Mouse (Mus musculus): ENCODE measurements around the gene Rlf. TPM values are rescaled to one million over a fixed set of nuclear protein-coding genes. Genes with fewer than 3 reads are reported as not detected.

Gene Rlf
- polyA plus RNA-seq, 1 experiment from 2014 or later, result 24.0 TPM

DNA sequence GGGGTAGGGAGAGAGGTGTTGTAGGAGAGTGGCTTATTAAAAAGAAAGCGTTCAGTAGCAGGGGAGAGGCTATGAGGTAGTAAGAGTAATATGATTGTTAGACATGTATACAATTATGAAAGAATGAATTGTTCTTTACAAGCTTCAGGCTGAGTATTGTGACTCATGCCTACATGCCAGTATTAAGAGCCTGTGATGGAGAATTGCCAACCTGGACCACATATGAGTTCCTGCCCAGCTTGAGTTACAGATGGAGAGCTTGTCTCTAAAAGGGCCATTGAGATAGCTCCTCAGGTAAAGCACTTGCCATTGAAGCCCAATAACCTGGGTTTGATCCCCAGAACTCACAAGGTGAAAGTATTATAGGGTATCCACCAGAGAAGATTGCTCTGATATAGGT lies 8.3 kb upstream of the Rlf start:
- WGBS, result 77% methylated on average over 1 of the region's 1 CpGs
- no peak overlapping the region for H3K4me3 ChIP-seq (ENCODE audit: low read depth, low read length)

DNA sequence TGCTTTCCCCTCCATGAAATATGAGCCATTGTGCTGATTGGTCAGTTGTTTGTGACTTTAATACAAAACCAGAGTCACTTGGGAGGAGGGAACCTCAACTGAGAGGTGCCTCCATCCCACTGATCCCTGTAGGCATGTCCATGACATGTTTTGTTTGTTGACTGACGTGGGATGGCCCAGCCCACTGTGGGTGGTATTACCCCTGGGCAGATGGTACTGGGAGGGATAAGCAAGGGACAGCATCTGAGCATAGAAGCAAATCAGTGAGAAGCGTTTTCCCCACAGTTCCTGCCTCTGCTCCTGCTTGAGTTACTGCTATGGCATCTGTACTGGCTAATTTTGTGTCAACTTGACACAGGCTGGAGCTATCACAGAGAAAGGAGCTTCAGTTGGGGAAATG lies 1.3 kb upstream of the Rlf start:
- H3K4me2 ChIP-seq (ENCODE audit: low read depth, severe bottlenecking), result no peak overlapping the region
- H3K4me3 ChIP-seq (ENCODE audit: low read depth, low read length), result no peak overlapping the region
- no peak for ATAC-seq (ENCODE audit: insufficient number of reproducible peaks, low FRiP score, low TSS enrichment, low read depth)
- H3K9me3 ChIP-seq (ENCODE audit: control insufficient read depth, low read length), result no peaks in the 10 kb centered on the region
- H3K9ac ChIP-seq (ENCODE audit: low read length), result no peak overlapping the region
- no peaks in the 10 kb centered on the region for H3K27me3 ChIP-seq (ENCODE audit: control insufficient read depth, insufficient read depth, low read length)
- H3K4me1 ChIP-seq (ENCODE audit: control insufficient read depth, insufficient read depth, low read length), result no peaks in the 10 kb centered on the region
- H3K36me3 ChIP-seq (ENCODE audit: control insufficient read depth, insufficient read depth, low read length), result no peaks in the 10 kb centered on the region
- no peak for DNase-seq (ENCODE audit: low spot score)
- H3K27ac ChIP-seq (replicated peaks; ENCODE audit: low read depth, low read length), result no peak overlapping the region
- WGBS, result 79% methylated on average over 2 of the region's 2 CpGs

More for the DNA sequence above, 8.3 kb upstream of the Rlf start:
- no peak overlapping the region for H3K4me2 ChIP-seq (ENCODE audit: low read depth, severe bottlenecking)
- no peaks in the 10 kb centered on the region for H3K27me3 ChIP-seq (ENCODE audit: control insufficient read depth, insufficient read depth, low read length)
- ATAC-seq (ENCODE audit: insufficient number of reproducible peaks, low FRiP score, low TSS enrichment, low read depth) (no peak), DNase-seq (ENCODE audit: low spot score) (no peak)
- no peaks in the 10 kb centered on the region for H3K9me3 ChIP-seq (ENCODE audit: control insufficient read depth, low read length)
- H3K36me3 ChIP-seq (ENCODE audit: control insufficient read depth, insufficient read depth, low read length), result no peaks in the 10 kb centered on the region
- H3K27ac ChIP-seq (replicated peaks; ENCODE audit: low read depth, low read length), result no peak overlapping the region
- no peak overlapping the region for H3K9ac ChIP-seq (ENCODE audit: low read length)
- no peaks in the 10 kb centered on the region for H3K4me1 ChIP-seq (ENCODE audit: control insufficient read depth, insufficient read depth, low read length)

DNA sequence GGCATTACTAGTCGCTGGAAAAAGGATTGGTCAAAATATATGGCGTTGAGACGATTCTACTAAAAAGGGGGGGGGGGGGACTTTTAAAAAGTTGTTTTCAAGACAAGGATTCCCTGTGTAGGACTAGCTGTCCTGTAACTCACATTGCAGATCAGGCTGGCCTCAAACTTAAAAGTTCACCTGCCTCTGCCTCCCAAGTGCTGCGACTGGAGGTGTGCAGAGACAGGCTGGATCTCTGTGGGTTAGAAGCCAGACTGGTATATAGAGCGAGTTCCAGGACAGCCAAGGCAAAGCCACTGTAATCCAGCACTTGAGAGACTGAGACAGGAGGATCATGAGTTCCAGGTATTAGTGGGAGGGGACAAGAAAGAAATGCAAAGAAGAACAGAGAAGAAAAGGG lies 605 bp upstream of the Rlf start:
- 0 out of 2 replicates have a peak, but pooled peaks have one; percentile 16 for ATAC-seq (ENCODE audit: insufficient number of reproducible peaks, low FRiP score, low TSS enrichment, low read depth)
- WGBS, result 20% methylated on average over 5 of the region's 5 CpGs

DNA sequence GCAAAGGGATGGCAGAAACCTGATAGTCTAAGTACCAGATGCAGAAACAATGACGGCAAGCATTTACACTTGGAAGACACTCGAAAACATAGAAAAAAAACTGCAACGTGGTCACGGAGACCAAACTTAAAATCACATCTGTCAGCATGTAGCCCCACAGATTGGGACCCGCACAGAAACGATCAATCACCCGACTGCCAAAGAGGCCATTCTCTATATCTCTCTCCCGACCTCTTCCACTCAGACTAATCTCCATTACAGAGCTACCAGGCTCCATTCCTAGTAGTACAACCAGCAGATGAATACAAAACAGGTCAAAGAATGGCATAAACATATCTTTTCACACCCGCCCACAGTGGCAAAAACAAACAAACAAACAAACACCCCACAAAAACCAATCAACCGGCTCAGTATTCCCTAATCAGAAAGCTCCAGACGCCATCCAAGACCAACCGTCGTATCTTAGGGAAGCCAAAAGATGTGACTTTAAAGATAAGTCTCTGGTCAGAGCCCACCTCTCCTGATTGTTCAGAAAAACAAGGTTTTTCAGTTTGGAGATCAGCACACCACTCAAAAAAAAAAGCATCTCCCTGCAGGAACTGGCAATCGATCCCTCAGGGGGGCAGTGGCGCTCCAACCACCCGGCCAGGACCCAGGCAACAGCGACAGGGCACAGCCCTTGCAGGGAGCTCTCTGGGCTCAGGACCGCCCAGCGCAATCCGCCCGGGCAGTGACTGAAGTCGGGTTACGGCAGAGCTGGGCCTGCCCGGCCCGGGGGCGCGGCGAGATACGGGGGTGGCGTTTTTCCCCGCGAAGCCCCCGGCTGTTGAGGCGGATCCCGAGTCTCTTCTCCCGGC lies 720 bp downstream of the Rlf start:
- no peaks in the 10 kb centered on the region for H3K36me3 ChIP-seq (ENCODE audit: control insufficient read depth, insufficient read depth, low read length)
- H3K9ac ChIP-seq (ENCODE audit: low read length), result peak overlapping the region; percentile 96
- peak; percentile 79 for ATAC-seq (ENCODE audit: insufficient number of reproducible peaks, low FRiP score, low TSS enrichment, low read depth)
- peak overlapping the region; percentile 83 for H3K4me3 ChIP-seq (ENCODE audit: low read depth, low read length)
- peak; percentile 68 for DNase-seq (ENCODE audit: low spot score)
- H3K9me3 ChIP-seq (ENCODE audit: control insufficient read depth, low read length), result no peaks in the 10 kb centered on the region
- WGBS, result 3% methylated on average over 35 of the region's 36 CpGs
- H3K27me3 ChIP-seq (ENCODE audit: control insufficient read depth, insufficient read depth, low read length), result no peaks in the 10 kb centered on the region
- peak overlapping the region; percentile 81 for H3K4me2 ChIP-seq (ENCODE audit: low read depth, severe bottlenecking)
- H3K4me1 ChIP-seq (ENCODE audit: control insufficient read depth, insufficient read depth, low read length), result no peaks in the 10 kb centered on the region
- peak overlapping the region; percentile 69; the same call in 1 of the 2 replicates for H3K27ac ChIP-seq (replicated peaks; ENCODE audit: low read depth, low read length)

More for the DNA sequence above, 605 bp upstream of the Rlf start:
- Histone ChIP-seq H3K36me3 (ENCODE audit: control insufficient read depth, insufficient read depth, low read length) (no peaks in the 10 kb centered on the region), H3K27me3 (ENCODE audit: control insufficient read depth, insufficient read depth, low read length) (no peaks in the 10 kb centered on the region), H3K9ac (ENCODE audit: low read length) (peak overlapping the region; percentile 96; the same call in 1 of the 2 replicates), H3K4me1 (ENCODE audit: control insufficient read depth, insufficient read depth, low read length) (no peaks in the 10 kb centered on the region), H3K27ac (replicated peaks; ENCODE audit: low read depth, low read length) (no peak overlapping the region), H3K4me2 (ENCODE audit: low read depth, severe bottlenecking) (peak overlapping the region; percentile 42), H3K9me3 (ENCODE audit: control insufficient read depth, low read length) (no peaks in the 10 kb centered on the region), H3K4me3 (ENCODE audit: low read depth, low read length) (peak overlapping the region; percentile 83)
- peak; percentile 27 for DNase-seq (ENCODE audit: low spot score)

DNA sequence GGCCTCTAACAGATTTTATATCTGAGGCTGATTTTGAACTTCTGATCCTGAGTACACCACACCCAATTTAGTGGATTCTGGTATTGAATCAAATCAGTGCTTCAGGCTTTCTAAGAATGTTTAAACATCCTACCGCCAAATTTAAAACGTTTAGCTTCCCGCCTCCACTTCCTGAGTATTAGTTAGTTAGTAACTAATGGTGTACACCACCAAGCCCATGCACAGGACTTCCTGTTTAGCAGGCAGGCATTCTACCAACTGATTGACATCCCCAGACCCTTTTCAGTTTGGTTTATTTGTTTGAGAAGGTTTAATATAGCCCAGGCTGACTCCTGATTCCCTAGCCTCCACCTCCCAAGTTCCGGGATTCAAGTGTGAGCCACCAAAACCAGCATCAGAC lies 6.0 kb downstream of the Rlf start:
- no peak overlapping the region for H3K4me2 ChIP-seq (ENCODE audit: low read depth, severe bottlenecking)
- ATAC-seq (ENCODE audit: insufficient number of reproducible peaks, low FRiP score, low TSS enrichment, low read depth), result no peak
- H3K27me3 ChIP-seq (ENCODE audit: control insufficient read depth, insufficient read depth, low read length), result no peaks in the 10 kb centered on the region
- H3K9ac ChIP-seq (ENCODE audit: low read length), result no peak overlapping the region
- WGBS, result 90% methylated on average over 4 of the region's 4 CpGs
- H3K27ac ChIP-seq (replicated peaks; ENCODE audit: low read depth, low read length), result no peak overlapping the region
- no peaks in the 10 kb centered on the region for H3K36me3 ChIP-seq (ENCODE audit: control insufficient read depth, insufficient read depth, low read length)
- H3K4me1 ChIP-seq (ENCODE audit: control insufficient read depth, insufficient read depth, low read length), result no peaks in the 10 kb centered on the region
- no peak for DNase-seq (ENCODE audit: low spot score)
- no peak overlapping the region for H3K4me3 ChIP-seq (ENCODE audit: low read depth, low read length)
- no peaks in the 10 kb centered on the region for H3K9me3 ChIP-seq (ENCODE audit: control insufficient read depth, low read length)

DNA sequence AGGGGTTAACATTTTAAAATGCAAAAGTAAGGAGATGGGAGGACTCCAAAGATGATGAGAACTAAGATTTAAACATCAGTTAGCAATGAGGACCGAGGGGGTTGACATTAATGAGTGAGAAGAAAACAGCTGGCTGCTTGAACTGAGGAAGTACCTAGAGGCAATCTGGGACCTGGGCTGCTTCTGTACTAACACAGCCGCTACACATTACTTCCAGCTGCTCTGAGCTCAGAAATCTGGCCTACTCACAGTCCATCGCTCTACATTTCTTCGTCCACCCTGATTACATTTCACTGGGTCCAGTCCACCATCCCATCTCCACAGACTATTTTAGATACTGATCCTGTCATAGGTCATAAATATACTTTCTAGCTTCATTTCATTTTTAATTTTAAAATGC lies 17.0 kb downstream of the Rlf start:
- 72% methylated on average over 4 of the region's 4 CpGs for WGBS
- H3K9ac ChIP-seq (ENCODE audit: low read length), result no peak overlapping the region
- no peaks in the 10 kb centered on the region for H3K36me3 ChIP-seq (ENCODE audit: control insufficient read depth, insufficient read depth, low read length)
- H3K27ac ChIP-seq (replicated peaks; ENCODE audit: low read depth, low read length), result no peak overlapping the region
- H3K4me1 ChIP-seq (ENCODE audit: control insufficient read depth, insufficient read depth, low read length), result no peaks in the 10 kb centered on the region
- no peaks in the 10 kb centered on the region for H3K9me3 ChIP-seq (ENCODE audit: control insufficient read depth, low read length)
- H3K27me3 ChIP-seq (ENCODE audit: control insufficient read depth, insufficient read depth, low read length), result no peaks in the 10 kb centered on the region
- no peak for DNase-seq (ENCODE audit: low spot score)
- no peak for ATAC-seq (ENCODE audit: insufficient number of reproducible peaks, low FRiP score, low TSS enrichment, low read depth)
- no peak overlapping the region for H3K4me2 ChIP-seq (ENCODE audit: low read depth, severe bottlenecking)
- H3K4me3 ChIP-seq (ENCODE audit: low read depth, low read length), result no peak overlapping the region

DNA sequence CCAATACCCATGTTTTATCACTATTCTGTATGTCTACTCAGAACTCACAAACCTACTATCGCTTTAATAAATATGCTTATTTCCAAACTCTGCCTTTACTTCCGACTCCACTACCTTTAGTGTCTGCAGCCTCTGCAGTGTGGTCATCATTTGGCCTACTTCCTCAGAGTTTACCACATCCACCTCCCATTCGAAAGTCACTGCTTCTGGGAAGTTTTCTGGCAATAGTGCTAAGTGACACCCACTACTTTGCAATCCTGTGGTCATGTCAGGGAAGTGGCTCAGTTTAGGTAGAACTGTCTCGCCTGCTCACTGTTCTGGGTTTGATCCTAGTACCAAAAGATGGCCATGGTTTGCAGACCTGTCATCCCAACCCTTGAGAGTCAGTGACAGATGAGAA lies 17.9 kb downstream of the Rlf start:
- WGBS, result 96% methylated on average over 4 of the region's 4 CpGs
- Histone ChIP-seq H3K36me3 (ENCODE audit: control insufficient read depth, insufficient read depth, low read length) (no peaks in the 10 kb centered on the region), H3K27me3 (ENCODE audit: control insufficient read depth, insufficient read depth, low read length) (no peaks in the 10 kb centered on the region), H3K4me2 (ENCODE audit: low read depth, severe bottlenecking) (no peak overlapping the region), H3K9ac (ENCODE audit: low read length) (no peak overlapping the region), H3K4me3 (ENCODE audit: low read depth, low read length) (no peak overlapping the region), H3K4me1 (ENCODE audit: control insufficient read depth, insufficient read depth, low read length) (no peaks in the 10 kb centered on the region), H3K9me3 (ENCODE audit: control insufficient read depth, low read length) (no peaks in the 10 kb centered on the region), H3K27ac (replicated peaks; ENCODE audit: low read depth, low read length) (no peak overlapping the region)
- ATAC-seq (ENCODE audit: insufficient number of reproducible peaks, low FRiP score, low TSS enrichment, low read depth) (no peak), DNase-seq (ENCODE audit: low spot score) (no peak)

DNA sequence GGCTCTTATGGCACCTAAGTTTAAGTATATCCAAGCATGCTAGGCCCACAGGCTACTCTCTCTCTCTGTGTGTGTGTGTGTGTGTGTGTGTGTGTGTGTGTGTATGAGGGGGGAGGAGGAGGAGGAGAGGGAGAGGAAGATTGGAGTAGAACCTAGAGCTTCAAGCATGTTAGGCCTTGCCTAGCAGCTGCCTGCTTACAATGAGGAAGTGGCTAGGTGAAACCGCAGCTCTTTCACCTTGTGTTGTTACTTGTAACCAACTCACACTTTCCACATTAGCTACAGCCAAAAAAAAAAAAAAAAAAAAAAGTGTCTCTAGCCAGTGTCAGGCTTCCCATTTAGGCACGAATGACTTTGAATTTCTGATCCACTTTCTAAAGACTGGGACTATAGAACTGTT lies 18.7 kb downstream of the Rlf start:
- no peak overlapping the region for H3K4me3 ChIP-seq (ENCODE audit: low read depth, low read length)
- no peak overlapping the region for H3K27ac ChIP-seq (replicated peaks; ENCODE audit: low read depth, low read length)
- no peak overlapping the region for H3K4me2 ChIP-seq (ENCODE audit: low read depth, severe bottlenecking)
- DNase-seq (ENCODE audit: low spot score) (no peak), ATAC-seq (ENCODE audit: insufficient number of reproducible peaks, low FRiP score, low TSS enrichment, low read depth) (no peak)
- WGBS, result 89% methylated on average over 2 of the region's 2 CpGs
- no peak overlapping the region for H3K9ac ChIP-seq (ENCODE audit: low read length)
- H3K36me3 ChIP-seq (ENCODE audit: control insufficient read depth, insufficient read depth, low read length), result no peaks in the 10 kb centered on the region
- H3K27me3 ChIP-seq (ENCODE audit: control insufficient read depth, insufficient read depth, low read length), result no peaks in the 10 kb centered on the region
- no peaks in the 10 kb centered on the region for H3K4me1 ChIP-seq (ENCODE audit: control insufficient read depth, insufficient read depth, low read length)
- no peaks in the 10 kb centered on the region for H3K9me3 ChIP-seq (ENCODE audit: control insufficient read depth, low read length)

DNA sequence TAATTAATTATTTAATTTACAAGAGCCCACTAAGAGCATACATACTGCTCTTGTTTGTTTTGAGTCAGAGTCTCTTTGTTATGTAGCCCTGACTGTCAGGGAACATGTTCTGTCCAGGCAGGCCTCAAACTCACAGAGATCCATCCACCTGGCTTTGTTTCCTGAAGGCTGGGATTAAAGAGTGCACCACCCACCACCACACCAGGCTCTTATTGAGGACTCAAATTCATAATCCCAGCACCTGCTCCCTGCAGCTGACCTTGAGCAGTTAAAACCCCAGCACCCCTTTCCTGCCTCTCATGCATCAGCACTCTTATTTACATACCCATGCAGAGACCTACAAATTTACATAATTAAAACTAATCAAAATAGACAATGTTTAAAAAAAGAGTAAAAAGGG lies 20.1 kb downstream of the Rlf start:
- DNase-seq (ENCODE audit: low spot score) (no peak), ATAC-seq (ENCODE audit: insufficient number of reproducible peaks, low FRiP score, low TSS enrichment, low read depth) (no peak)
- Histone ChIP-seq H3K9ac (ENCODE audit: low read length) (no peak overlapping the region), H3K4me1 (ENCODE audit: control insufficient read depth, insufficient read depth, low read length) (no peaks in the 10 kb centered on the region), H3K4me3 (ENCODE audit: low read depth, low read length) (no peak overlapping the region), H3K9me3 (ENCODE audit: control insufficient read depth, low read length) (no peaks in the 10 kb centered on the region), H3K4me2 (ENCODE audit: low read depth, severe bottlenecking) (no peak overlapping the region), H3K27ac (replicated peaks; ENCODE audit: low read depth, low read length) (no peak overlapping the region), H3K36me3 (ENCODE audit: control insufficient read depth, insufficient read depth, low read length) (no peaks in the 10 kb centered on the region), H3K27me3 (ENCODE audit: control insufficient read depth, insufficient read depth, low read length) (no peaks in the 10 kb centered on the region)

Data from limb, embryonic 11.5 days (tissue).